Mouse (Mus musculus) liver, postnatal 0 days (tissue): ENCODE results near the gene Clmp.

Experiments
- CTCF ChIP-seq: sonication (generic); IDR thresholded peaks from 2 replicates; pipeline ENCODE4 v1.5.1; 2016; ENCODE audit warnings: antibody characterized with exemption, low read depth
- EP300 ChIP-seq: IDR thresholded peaks from 2 replicates; pipeline ENCODE4 v1.6.1; 2016; ENCODE audit warnings: antibody characterized with exemption, low read depth, mild to moderate bottlenecking

- TF ChIP-seq CTCF (no peak), EP300 (no peak)
These were observed 47.9 kb upstream of the Clmp start for GRCm38 (mm10) chr9:40637705-40638393.
